Mouse (Mus musculus) midbrain, embryonic 10.5 days (tissue): ENCODE measurements around the gene Plcb2. TPM values are rescaled to one million over a fixed set of nuclear protein-coding genes. Genes with fewer than 3 reads are reported as not detected.

Source experiments
- DNase-seq: peaks from one replicate; pipeline ENCODE4 v3.0.0-alpha.2; 2017; ENCODE audit warnings: low spot score
- H3K27ac ChIP-seq: fragments of 300-500 bp; sonication (generic); replicated peaks from 2 replicates; pipeline ENCODE4 v1.5.1; 2016; ENCODE audit warnings: mild to moderate bottlenecking
- H3K27me3 ChIP-seq: fragments of 300-500 bp; sonication (generic); 2 replicates; pipeline ENCODE4 v1.6.1; 2016; ENCODE audit warnings: low read depth, mild to moderate bottlenecking; ENCODE audit not compliant: poor library complexity, severe bottlenecking
- H3K36me3 ChIP-seq: fragments of 300-500 bp; sonication (generic); 2 replicates; pipeline ENCODE4 v1.6.1; 2016; ENCODE audit warnings: mild to moderate bottlenecking, moderate library complexity
- H3K4me1 ChIP-seq: fragments of 300-500 bp; sonication (generic); 2 replicates; pipeline ENCODE4 v1.6.1; 2016
- H3K4me3 ChIP-seq: fragments of 300-500 bp; sonication (generic); 2 replicates; pipeline ENCODE4 v1.5.1; 2016; ENCODE audit warnings: mild to moderate bottlenecking, moderate library complexity
- H3K9me3 ChIP-seq: fragments of 300-500 bp; sonication (generic); replicated peaks from 2 replicates; pipeline ENCODE4 v1.6.1; 2016; ENCODE audit warnings: mild to moderate bottlenecking
- WGBS: fragments of 180-500 bp; shearing (Covaris S2); methylation state at CpG from one replicate; pipeline ENCODE4 v1.1.7; 2016; 5-methylcytosine and 5-hydroxymethylcytosine counted together
- polyA plus RNA-seq: library from polyadenylated mRNA; unstranded; fragments of >200 nt; fragmentation: Nextera tagmentation; extraction: Ambion mirVana; gene quantifications from 2 replicates; pipeline ENCODE4 v1.2.1, GENCODE M21; 2016

Plcb2 gene
- polyA plus RNA-seq, 1 experiment from 2014 or later = 0.09 TPM

- Histone ChIP-seq H3K4me3 (no peak overlapping the region), H3K27ac (no peak overlapping the region), H3K9me3 (no peaks in the 10 kb centered on the region), H3K4me1 (peaks cover 19% of the 10 kb centered on the region), H3K36me3 (no peaks in the 10 kb centered on the region), H3K27me3 (peaks cover 65% of the 10 kb centered on the region)
- DNase-seq = no peak
- 54% methylated on average over 2 of the region's 2 CpGs for WGBS
These were observed 58.5 kb downstream of the Plcb2 start for GRCm38 (mm10) chr2:118669785-118670184.

- Histone ChIP-seq H3K27ac (no peak overlapping the region), H3K36me3 (no peaks in the 10 kb centered on the region), H3K9me3 (no peaks in the 10 kb centered on the region), H3K4me1 (peaks cover 17% of the 10 kb centered on the region), H3K4me3 (no peak overlapping the region), H3K27me3 (peaks cover 65% of the 10 kb centered on the region)
- DNase-seq = no peak
- 74% methylated on average over 6 of the region's 6 CpGs for WGBS
These were observed 59.0 kb downstream of the Plcb2 start for GRCm38 (mm10) chr2:118669245-118669644.

GRCm38 (mm10) chr2:118667181-118667580, 61.1 kb downstream of the Plcb2 start:
- Histone ChIP-seq H3K27me3 (peaks cover 65% of the 10 kb centered on the region), H3K4me1 (peaks cover 25% of the 10 kb centered on the region), H3K9me3 (no peaks in the 10 kb centered on the region), H3K4me3 (no peak overlapping the region), H3K36me3 (no peaks in the 10 kb centered on the region), H3K27ac (no peak overlapping the region)
- no peak for DNase-seq
- 86% methylated on average over 5 of the region's 5 CpGs for WGBS

GRCm38 (mm10) chr2:118665616-118666015, 62.6 kb downstream of the Plcb2 start:
- H3K27ac ChIP-seq = no peak overlapping the region
- no peak overlapping the region for H3K4me3 ChIP-seq
- peaks cover 62% of the 10 kb centered on the region for H3K27me3 ChIP-seq
- no peak for DNase-seq
- no peaks in the 10 kb centered on the region for H3K36me3 ChIP-seq
- 86% methylated on average over 4 of the region's 4 CpGs for WGBS
- H3K9me3 ChIP-seq = no peaks in the 10 kb centered on the region
- H3K4me1 ChIP-seq = peaks cover 25% of the 10 kb centered on the region

GRCm38 (mm10) chr2:118664975-118665516, 63.2 kb downstream of the Plcb2 start:
- no peak overlapping the region for H3K27ac ChIP-seq
- H3K4me1 ChIP-seq = peaks cover 29% of the 10 kb centered on the region
- no peak overlapping the region for H3K4me3 ChIP-seq
- H3K9me3 ChIP-seq = no peaks in the 10 kb centered on the region
- 75% methylated on average over 3 of the region's 3 CpGs for WGBS
- H3K27me3 ChIP-seq = peaks cover 58% of the 10 kb centered on the region
- H3K36me3 ChIP-seq = no peaks in the 10 kb centered on the region
- DNase-seq = no peak

- Histone ChIP-seq H3K36me3 (no peaks in the 10 kb centered on the region), H3K27me3 (peaks cover 58% of the 10 kb centered on the region), H3K4me3 (peak overlapping the region; percentile 58), H3K9me3 (no peaks in the 10 kb centered on the region), H3K4me1 (peaks cover 32% of the 10 kb centered on the region), H3K27ac (peak overlapping the region; percentile 65)
- 47% methylated on average over 19 of the region's 19 CpGs for WGBS
- no peak for DNase-seq
These were observed 64.2 kb downstream of the Plcb2 start for GRCm38 (mm10) chr2:118663804-118664766.

- Histone ChIP-seq H3K36me3 (no peaks in the 10 kb centered on the region), H3K4me3 (peak within 1 kb of the TSS; percentile 58), H3K4me1 (peaks cover 35% of the 10 kb centered on the region), H3K27me3 (peaks cover 62% of the 10 kb centered on the region), H3K9me3 (no peaks in the 10 kb centered on the region), H3K27ac (peak within 1 kb of the TSS; percentile 65)
- DNase-seq = peak; percentile 44
- 3% methylated on average over 37 of the region's 37 CpGs for WGBS
These were observed 65.1 kb downstream of the Plcb2 start, which contains the start of gene Pak6 for GRCm38 (mm10) chr2:118662902-118663803. Gene Pak6 (plus strand): TSS chr2:118663303.

GRCm38 (mm10) chr2:118661891-118662290, 66.3 kb downstream of the Plcb2 start:
- H3K9me3 ChIP-seq = no peaks in the 10 kb centered on the region
- H3K27ac ChIP-seq = no peak overlapping the region
- H3K36me3 ChIP-seq = no peaks in the 10 kb centered on the region
- H3K4me1 ChIP-seq = peaks cover 36% of the 10 kb centered on the region
- WGBS = 86% methylated on average over 9 of the region's 9 CpGs
- no peak overlapping the region for H3K4me3 ChIP-seq
- H3K27me3 ChIP-seq = peaks cover 61% of the 10 kb centered on the region
- DNase-seq = no peak

GRCm38 (mm10) chr2:118659998-118660452, 68.2 kb downstream of the Plcb2 start:
- H3K4me1 ChIP-seq = peaks cover 39% of the 10 kb centered on the region
- peak overlapping the region; percentile 44 for H3K4me3 ChIP-seq
- H3K27me3 ChIP-seq = peaks cover 46% of the 10 kb centered on the region
- H3K9me3 ChIP-seq = no peaks in the 10 kb centered on the region
- peak; percentile 65 for DNase-seq
- 4% methylated on average over 4 of the region's 4 CpGs for whole genome bisulfite sequencing
- no peaks in the 10 kb centered on the region for H3K36me3 ChIP-seq
- peak overlapping the region; percentile 81 for H3K27ac ChIP-seq

- H3K36me3 ChIP-seq = no peaks in the 10 kb centered on the region
- WGBS = 84% methylated on average over 12 of the region's 12 CpGs
- H3K27me3 ChIP-seq = peaks cover 41% of the 10 kb centered on the region
- H3K9me3 ChIP-seq = no peaks in the 10 kb centered on the region
- peaks cover 39% of the 10 kb centered on the region for H3K4me1 ChIP-seq
- H3K27ac ChIP-seq = peak overlapping the region; percentile 81
- peak overlapping the region; percentile 44; the same call in 1 of the 2 replicates for H3K4me3 ChIP-seq
- no peak for DNase-seq
These were observed 68.7 kb downstream of the Plcb2 start for GRCm38 (mm10) chr2:118659493-118659892.

GRCm38 (mm10) chr2:118659077-118659476, 69.2 kb downstream of the Plcb2 start:
- H3K27ac ChIP-seq = peak overlapping the region; percentile 81
- H3K9me3 ChIP-seq = no peaks in the 10 kb centered on the region
- H3K4me3 ChIP-seq = no peak overlapping the region
- peaks cover 41% of the 10 kb centered on the region for H3K4me1 ChIP-seq
- peaks cover 37% of the 10 kb centered on the region for H3K27me3 ChIP-seq
- WGBS = 63% methylated on average over 1 of the region's 1 CpGs
- no peaks in the 10 kb centered on the region for H3K36me3 ChIP-seq
- DNase-seq = no peak

GRCm38 (mm10) chr2:118658457-118658856, 69.8 kb downstream of the Plcb2 start:
- Histone ChIP-seq H3K4me3 (no peak overlapping the region), H3K36me3 (no peaks in the 10 kb centered on the region), H3K4me1 (peaks cover 37% of the 10 kb centered on the region), H3K27ac (no peak overlapping the region), H3K27me3 (peaks cover 31% of the 10 kb centered on the region), H3K9me3 (no peaks in the 10 kb centered on the region)
- DNase-seq = no peak
- 49% methylated on average over 4 of the region's 4 CpGs for WGBS
